Mouse (Mus musculus) brain, embryonic 14.5 days (tissue): ENCODE data around the gene Kcnab3.

Source experiments
- CTCF ChIP-seq: fragments of 200-500 bp; IDR thresholded peaks from 2 replicates; pipeline ENCODE4 v1.5.1; 2012; ENCODE audit warnings: inconsistent platforms, mild to moderate bottlenecking, moderate library complexity, borderline replicate concordance; ENCODE audit not compliant: insufficient read depth, insufficient read length; ENCODE audit errors: extremely low read depth
- POLR2A ChIP-seq: fragments of 200-500 bp; IDR thresholded peaks from 2 replicates; pipeline ENCODE4 v1.6.1; 2012; ENCODE audit warnings: mild to moderate bottlenecking, inconsistent platforms, borderline replicate concordance; ENCODE audit not compliant: poor library complexity, insufficient read depth, insufficient read length, severe bottlenecking; ENCODE audit errors: extremely low read depth

DNA sequence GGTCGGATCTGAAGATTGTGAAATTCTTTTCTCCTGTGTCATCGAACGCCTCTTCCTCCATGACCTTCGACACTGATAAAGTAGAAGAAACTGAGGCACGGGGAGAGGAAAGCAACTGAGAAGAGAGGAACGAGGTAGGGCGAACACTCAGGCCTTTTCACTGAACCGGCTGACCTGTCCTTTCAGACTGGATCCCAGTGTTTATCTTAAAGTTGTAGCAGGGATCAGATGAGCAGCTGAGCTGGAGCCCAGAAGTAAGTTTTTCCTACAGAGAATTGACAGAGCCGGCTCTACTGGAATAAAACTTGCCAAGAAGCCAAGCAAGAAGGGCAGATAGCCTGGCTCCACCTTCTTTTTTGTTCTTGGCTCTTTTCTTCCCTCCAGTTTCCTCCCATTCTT, 44.8 kb downstream of the Kcnab3 start:
- TF ChIP-seq CTCF (no peak), POLR2A (no peak)
